Comparison of ENCODE assay signal across 10 mouse cellular contexts in the genomic region with DNA sequence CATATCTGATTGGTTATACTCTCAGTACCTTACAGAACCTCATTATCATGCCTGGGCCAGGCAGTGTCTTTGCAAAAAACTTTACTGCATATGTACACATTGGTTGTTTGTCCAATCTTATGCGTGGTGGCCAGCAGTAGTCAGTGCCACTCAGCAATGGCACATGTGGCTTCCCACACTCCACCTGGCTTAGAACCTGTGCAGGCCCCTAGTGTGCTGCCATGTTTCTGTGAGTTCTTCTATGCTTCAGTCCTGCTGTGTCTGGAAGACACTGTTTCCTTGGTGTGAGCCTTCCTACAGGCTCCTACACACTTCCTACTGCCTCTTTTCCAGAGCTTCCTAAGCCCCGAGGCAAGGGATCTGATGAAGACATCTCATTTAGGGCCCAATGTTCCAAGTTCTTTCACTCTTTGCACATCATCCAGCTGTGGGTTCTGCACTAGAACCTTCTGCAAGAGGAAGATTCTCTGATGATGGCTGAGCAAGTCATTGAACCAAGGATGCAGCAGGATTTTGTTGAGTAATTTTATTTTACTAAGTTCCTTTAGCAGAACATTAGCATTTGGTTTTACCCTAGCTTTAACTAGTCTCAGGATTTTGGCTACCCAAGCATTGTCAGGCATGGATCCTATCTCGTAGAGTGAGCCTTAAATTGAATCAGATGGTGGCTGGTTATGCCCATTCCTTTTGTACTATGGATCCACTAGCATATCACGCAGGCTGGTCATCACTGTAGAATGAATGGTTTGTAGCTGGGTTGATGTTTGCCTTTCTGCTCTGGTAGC. TPM values are rescaled to one million over a fixed set of nuclear protein-coding genes. Genes with fewer than 3 reads are reported as not detected.
DNase-seq lines count a peak whose midpoint lies in the region; ATAC-seq and TF ChIP-seq lines count a peak whose summit lies in the region.
"Not testable (repeated sequence)": the region's sequence is repeated elsewhere in the genome, so short reads cannot be mapped to it uniquely, and the experiment has no call there.
"Had no signal": no experiment of that assay in that cellular context is flagged by ENCODE, and none has a peak within 500 bp of the region (broad histone marks: within the 10 kb centered on the region; RNA-seq: fewer than 3 reads in every experiment).

No protein-coding gene starts in this region.

- H3K9ac ChIP-seq in embryonic facial prominence, embryonic 14.5 days (ENCODE audit: low read depth, low read length); hindbrain, embryonic 12.5 days; intestine, embryonic 16.5 days (ENCODE audit: low read depth, low read length); limb, embryonic 14.5 days (ENCODE audit: low read depth, low read length, severe bottlenecking); lung, embryonic 14.5 days; midbrain, embryonic 15.5 days; stomach, embryonic 15.5 days: not testable (repeated sequence)

- 52% methylated on average over 4 of the region's 4 CpGs for WGBS in embryonic facial prominence, embryonic 14.5 days
- WGBS in hindbrain, embryonic 12.5 days = 67% methylated on average over 4 of the region's 4 CpGs
- 58% methylated on average over 4 of the region's 4 CpGs for WGBS in intestine, embryonic 16.5 days
- 62% methylated on average over 4 of the region's 4 CpGs for WGBS in limb, embryonic 14.5 days
- WGBS in lung, embryonic 14.5 days = 57% methylated on average over 4 of the region's 4 CpGs
- 62% methylated on average over 4 of the region's 4 CpGs for WGBS in midbrain, embryonic 15.5 days
- WGBS in stomach, embryonic 15.5 days = 64% methylated on average over 4 of the region's 4 CpGs

- not testable (repeated sequence) for DNase-seq in embryonic facial prominence, embryonic 14.5 days (ENCODE audit: low spot score); limb, embryonic 14.5 days (ENCODE audit: low spot score); lung, embryonic 14.5 days
- peak; percentile 75 for DNase-seq in heart, adult 11 months

- peaks cover 14% of the 10 kb centered on the region for H3K9me3 ChIP-seq in embryonic facial prominence, embryonic 14.5 days (ENCODE audit: control insufficient read depth, low read length)
- peaks cover 25% of the 10 kb centered on the region for H3K9me3 ChIP-seq in hindbrain, embryonic 12.5 days (replicated peaks)
- not testable (repeated sequence) for H3K9me3 ChIP-seq in intestine, embryonic 16.5 days (ENCODE audit: control insufficient read depth, low read length); stomach, embryonic 15.5 days
- H3K9me3 ChIP-seq in limb, embryonic 14.5 days (ENCODE audit: control insufficient read depth, low read length) = peaks cover 12% of the 10 kb centered on the region
- peaks cover 12% of the 10 kb centered on the region; the same call in 1 of the 2 replicates for H3K9me3 ChIP-seq in lung, embryonic 14.5 days (ENCODE audit: low read depth, low read length)
- H3K9me3 ChIP-seq in midbrain, embryonic 15.5 days = peaks cover 26% of the 10 kb centered on the region

- TF ChIP-seq POLR2A in limb, embryonic 14.5 days (IDR thresholded peaks at IDR 0.05; ENCODE audit: borderline replicate concordance, extremely low read depth, insufficient read depth, insufficient read length) = not testable (repeated sequence)

- H3K27me3 ChIP-seq in embryonic facial prominence, embryonic 14.5 days (replicated peaks; ENCODE audit: control insufficient read depth, insufficient read depth, low read length); hindbrain, embryonic 12.5 days; intestine, embryonic 16.5 days (replicated peaks; ENCODE audit: control insufficient read depth, insufficient read depth, low read length); limb, embryonic 14.5 days (ENCODE audit: control insufficient read depth, insufficient read depth, low read length); lung, embryonic 14.5 days (ENCODE audit: insufficient read depth, low read length); midbrain, embryonic 15.5 days (replicated peaks); stomach, embryonic 15.5 days (replicated peaks): not testable (repeated sequence)

- not testable (repeated sequence) for TF ChIP-seq CTCF in lung, embryonic 14.5 days (IDR thresholded peaks at IDR 0.05; ENCODE audit: low read depth)

- H3K4me3 ChIP-seq in embryonic facial prominence, embryonic 14.5 days (ENCODE audit: low read depth, low read length); hindbrain, embryonic 12.5 days; intestine, embryonic 16.5 days (ENCODE audit: low read length); limb, embryonic 14.5 days (replicated peaks; ENCODE audit: low read length); lung, embryonic 14.5 days (ENCODE audit: low read depth, low read length); midbrain, embryonic 15.5 days; stomach, embryonic 15.5 days (replicated peaks): not testable (repeated sequence)

- H3K4me2 ChIP-seq in embryonic facial prominence, embryonic 14.5 days (ENCODE audit: low read depth, low read length); hindbrain, embryonic 12.5 days (replicated peaks); intestine, embryonic 16.5 days (ENCODE audit: low read depth, low read length); limb, embryonic 14.5 days (replicated peaks; ENCODE audit: low read depth, low read length, severe bottlenecking); lung, embryonic 14.5 days; midbrain, embryonic 15.5 days; stomach, embryonic 15.5 days: not testable (repeated sequence)

- H3K4me1 ChIP-seq in embryonic facial prominence, embryonic 14.5 days (ENCODE audit: control insufficient read depth, insufficient read depth, low read length); hindbrain, embryonic 12.5 days; intestine, embryonic 16.5 days (ENCODE audit: control insufficient read depth, insufficient read depth, low read length); limb, embryonic 14.5 days (ENCODE audit: control insufficient read depth, insufficient read depth, low read length); lung, embryonic 14.5 days (ENCODE audit: insufficient read depth); midbrain, embryonic 15.5 days; stomach, embryonic 15.5 days: not testable (repeated sequence)

- ATAC-seq in embryonic facial prominence, embryonic 14.5 days (ENCODE audit: low read depth) = peak; percentile 57
- ATAC-seq in hindbrain, embryonic 12.5 days (ENCODE audit: low FRiP score) = peak; percentile 89
- peak; percentile 77 for ATAC-seq in intestine, embryonic 16.5 days
- peak; percentile 62 for ATAC-seq in limb, embryonic 14.5 days (ENCODE audit: low FRiP score, low read depth)
- peak; percentile 65 for ATAC-seq in lung, embryonic 14.5 days (ENCODE audit: insufficient read depth)
- ATAC-seq in midbrain, embryonic 15.5 days (replicated peaks) = peak; percentile 81
- peak; percentile 79 for ATAC-seq in stomach, embryonic 15.5 days (ENCODE audit: insufficient read depth, low FRiP score, low read depth)

- not testable (repeated sequence) for H3K27ac ChIP-seq in embryonic facial prominence, embryonic 14.5 days (replicated peaks; ENCODE audit: low read depth, low read length); hindbrain, embryonic 12.5 days; intestine, embryonic 16.5 days (ENCODE audit: low read length); limb, embryonic 14.5 days (replicated peaks; ENCODE audit: low read depth, low read length); lung, embryonic 14.5 days (ENCODE audit: low read depth); midbrain, embryonic 15.5 days; stomach, embryonic 15.5 days

- not testable (repeated sequence) for H3K36me3 ChIP-seq in embryonic facial prominence, embryonic 14.5 days (ENCODE audit: control insufficient read depth, insufficient read depth, low read length); hindbrain, embryonic 12.5 days; intestine, embryonic 16.5 days (ENCODE audit: control insufficient read depth, insufficient read depth, low read length); limb, embryonic 14.5 days (ENCODE audit: control insufficient read depth, insufficient read depth, low read length); lung, embryonic 14.5 days (ENCODE audit: insufficient read depth); midbrain, embryonic 15.5 days (replicated peaks); stomach, embryonic 15.5 days

RNA-seq across cellular contexts. Expression of a gene that starts 25.0 kb away (rescaled TPM):
- polyA plus RNA-seq in embryonic facial prominence, embryonic 14.5 days (2014; fragmentation: Nextera tagmentation; extraction: Ambion mirVana) = 0.28 TPM in 1 of 2 replicates, not detected in the other
- polyA plus RNA-seq in hindbrain, embryonic 12.5 days (2016; fragmentation: Nextera tagmentation; extraction: Ambion mirVana) = not detected in 2 replicates
- polyA plus RNA-seq in intestine, embryonic 16.5 days (2015; fragmentation: Nextera tagmentation; extraction: Ambion mirVana) = not detected in 2 replicates
- polyA plus RNA-seq in limb, embryonic 14.5 days (2012; rRNA removed) = 0.05 TPM in 1 of 2 replicates, not detected in the other
- polyA plus RNA-seq in limb, embryonic 14.5 days (2014; fragmentation: Nextera tagmentation; extraction: Ambion mirVana) = not detected in 2 replicates
- not detected in 2 replicates for polyA plus RNA-seq in lung, embryonic 14.5 days (2014; fragmentation: Nextera tagmentation; extraction: Ambion mirVana)
- polyA plus RNA-seq in midbrain, embryonic 15.5 days (2015; fragmentation: Nextera tagmentation; extraction: Ambion mirVana) = not detected in 2 replicates
- polyA plus RNA-seq in stomach, embryonic 15.5 days (2015; fragmentation: Nextera tagmentation; extraction: Ambion mirVana) = not detected in 2 replicates
- polyA plus RNA-seq: C2C12; small intestine, adult 2 months had no signal

RNA-seq across cellular contexts. Expression of a gene that starts 32.2 kb away (rescaled TPM):
- not detected in 2 replicates for polyA plus RNA-seq in embryonic facial prominence, embryonic 14.5 days (2014; fragmentation: Nextera tagmentation; extraction: Ambion mirVana)
- not detected in 2 replicates for polyA plus RNA-seq in hindbrain, embryonic 12.5 days (2016; fragmentation: Nextera tagmentation; extraction: Ambion mirVana)
- not detected in 2 replicates for polyA plus RNA-seq in intestine, embryonic 16.5 days (2015; fragmentation: Nextera tagmentation; extraction: Ambion mirVana)
- not detected in 2 replicates for polyA plus RNA-seq in limb, embryonic 14.5 days (2012; rRNA removed)
- not detected in 2 replicates for polyA plus RNA-seq in limb, embryonic 14.5 days (2014; fragmentation: Nextera tagmentation; extraction: Ambion mirVana)
- polyA plus RNA-seq in lung, embryonic 14.5 days (2014; fragmentation: Nextera tagmentation; extraction: Ambion mirVana) = not detected in 2 replicates
- not detected in 2 replicates for polyA plus RNA-seq in midbrain, embryonic 15.5 days (2015; fragmentation: Nextera tagmentation; extraction: Ambion mirVana)
- polyA plus RNA-seq in stomach, embryonic 15.5 days (2015; fragmentation: Nextera tagmentation; extraction: Ambion mirVana) = not detected in 2 replicates
- polyA plus RNA-seq: C2C12; small intestine, adult 2 months had no signal
